Mouse (Mus musculus): ENCODE results near the gene Olfm2. TPM values are rescaled to one million over a fixed set of nuclear protein-coding genes. Genes with fewer than 3 reads are reported as not detected.

The Olfm2 gene
- polyA plus RNA-seq, 1 experiment from 2014 or later = 3.3 TPM

- H3K4me2 ChIP-seq = no peak overlapping the region
- H3K27ac ChIP-seq = no peak overlapping the region
- no peaks in the 10 kb centered on the region for H3K27me3 ChIP-seq
- H3K36me3 ChIP-seq = no peaks in the 10 kb centered on the region
- no peaks in the 10 kb centered on the region for H3K9me3 ChIP-seq
- no peaks in the 10 kb centered on the region for H3K4me1 ChIP-seq (replicated peaks)
- ATAC-seq (ENCODE audit: insufficient number of reproducible peaks, insufficient read depth, low FRiP score, low TSS enrichment, low read depth) = no peak
- 89% methylated on average over 2 of the region's 2 CpGs for WGBS
- H3K9ac ChIP-seq (replicated peaks) = no peak overlapping the region
- H3K4me3 ChIP-seq (replicated peaks) = no peak overlapping the region
Measured at GRCm38 (mm10) chr9:20631332-20631731, 114.8 kb downstream of the Olfm2 start.

Other genes with a start within 250 kb of the Olfm2 start
- 160 and 170 TPM in 2 replicates for gene Zfp266, start 224.9 kb downstream of the Olfm2 start, polyA plus RNA-seq (2016; fragmentation: Nextera tagmentation; extraction: Ambion mirVana)
- 21.4 and 23.2 TPM in 2 replicates for gene Zfp846, start 165.1 kb downstream of the Olfm2 start, polyA plus RNA-seq (2016; fragmentation: Nextera tagmentation; extraction: Ambion mirVana)
- gene Ubl5, start 103.5 kb downstream of the Olfm2 start, polyA plus RNA-seq (2016; fragmentation: Nextera tagmentation; extraction: Ambion mirVana) = 395 and 428 TPM in 2 replicates
- gene Fbxl12, start 101.6 kb downstream of the Olfm2 start, polyA plus RNA-seq (2016; fragmentation: Nextera tagmentation; extraction: Ambion mirVana) = 20.9 and 21.0 TPM in 2 replicates
- gene Pin1, start 94.3 kb downstream of the Olfm2 start, polyA plus RNA-seq (2016; fragmentation: Nextera tagmentation; extraction: Ambion mirVana) = 52.2 and 52.7 TPM in 2 replicates
- gene Col5a3, start 68.7 kb upstream of the Olfm2 start, polyA plus RNA-seq (2016; fragmentation: Nextera tagmentation; extraction: Ambion mirVana) = 0.28 and 0.55 TPM in 2 replicates
- gene Rdh8, start 72.2 kb upstream of the Olfm2 start, polyA plus RNA-seq (2016; fragmentation: Nextera tagmentation; extraction: Ambion mirVana) = not detected in 2 replicates
- 3.1 TPM in 2 replicates for gene A230050P20Rik, start 122.3 kb upstream of the Olfm2 start, polyA plus RNA-seq (2016; fragmentation: Nextera tagmentation; extraction: Ambion mirVana)
- gene Angptl6, start 133.4 kb upstream of the Olfm2 start, polyA plus RNA-seq (2016; fragmentation: Nextera tagmentation; extraction: Ambion mirVana) = 2.2 and 2.3 TPM in 2 replicates
- 78.9 and 82.1 TPM in 2 replicates for gene Ppan, start 141.8 kb upstream of the Olfm2 start, polyA plus RNA-seq (2016; fragmentation: Nextera tagmentation; extraction: Ambion mirVana)
- gene Eif3g, start 152.3 kb upstream of the Olfm2 start, polyA plus RNA-seq (2016; fragmentation: Nextera tagmentation; extraction: Ambion mirVana) = 328 and 335 TPM in 2 replicates
- 135 and 144 TPM in 2 replicates for gene Dnmt1, start 213.5 kb upstream of the Olfm2 start, polyA plus RNA-seq (2016; fragmentation: Nextera tagmentation; extraction: Ambion mirVana)
- gene S1pr2, start 230.4 kb upstream of the Olfm2 start, polyA plus RNA-seq (2016; fragmentation: Nextera tagmentation; extraction: Ambion mirVana) = 52.9 and 53.4 TPM in 2 replicates